Mouse (Mus musculus) liver, postnatal 0 days (tissue): Measurements from ENCODE around the gene Kif26b. TPM values are rescaled to one million over a fixed set of nuclear protein-coding genes. Genes with fewer than 3 reads are reported as not detected.
A peak's percentile ranks its signal among the peaks of the same experiment; 100 is the strongest.

ENCODE experiments used
- ATAC-seq: fragments of 200-750 bp; cut with Nextera tagmentation; 2 replicates; pipeline ENCODE4 v1.8.0; 2017; ENCODE audit warnings: mild to moderate bottlenecking, moderate library complexity
- DNase-seq: peaks from one replicate; pipeline ENCODE4 v3.0.0-alpha.2; 2016
- H3K27ac ChIP-seq: fragments of 300-500 bp; sonication (generic); 2 replicates; pipeline ENCODE4 v1.5.1; 2014; ENCODE audit warnings: antibody characterized with exemption, moderate library complexity, mild to moderate bottlenecking, low read depth
- H3K27me3 ChIP-seq: fragments of 300-500 bp; sonication (generic); 2 replicates; pipeline ENCODE4 v1.6.1; 2014; ENCODE audit warnings: low read length, control low read depth, mixed read lengths; ENCODE audit not compliant: insufficient read depth
- H3K36me3 ChIP-seq: fragments of 300-500 bp; sonication (generic); replicated peaks from 2 replicates; pipeline ENCODE4 v1.6.1; 2014; ENCODE audit warnings: mild to moderate bottlenecking, control low read depth, low read length, moderate library complexity, mixed read lengths; ENCODE audit not compliant: insufficient read depth
- H3K4me1 ChIP-seq: fragments of 300-500 bp; sonication (generic); 2 replicates; pipeline ENCODE4 v1.6.1; 2014; ENCODE audit warnings: antibody characterized with exemption, mild to moderate bottlenecking, control low read depth; ENCODE audit not compliant: insufficient read depth
- H3K4me2 ChIP-seq: fragments of 300-500 bp; sonication (generic); 2 replicates; pipeline ENCODE4 v1.6.1; 2014; ENCODE audit warnings: low read depth, mild to moderate bottlenecking, low read length, moderate library complexity, mixed read lengths
- H3K4me3 ChIP-seq: fragments of 300-500 bp; sonication (generic); 2 replicates; pipeline ENCODE4 v1.5.1; 2014; ENCODE audit warnings: low read depth, low read length
- H3K9ac ChIP-seq: fragments of 300-500 bp; sonication (generic); replicated peaks from 2 replicates; pipeline ENCODE4 v1.6.1; 2014; ENCODE audit warnings: mild to moderate bottlenecking, moderate library complexity
- H3K9me3 ChIP-seq: fragments of 300-500 bp; sonication (generic); 2 replicates; pipeline ENCODE4 v1.6.1; 2016; ENCODE audit warnings: mild to moderate bottlenecking, control low read depth, low read length, mixed read lengths
- CTCF ChIP-seq: sonication (generic); IDR thresholded peaks from 2 replicates; pipeline ENCODE4 v1.5.1; 2016; ENCODE audit warnings: antibody characterized with exemption, low read depth
- EP300 ChIP-seq: IDR thresholded peaks from 2 replicates; pipeline ENCODE4 v1.6.1; 2016; ENCODE audit warnings: antibody characterized with exemption, low read depth, mild to moderate bottlenecking
- WGBS: fragments of 180-500 bp; shearing (Covaris S2); extraction: QIAGEN DNeasy Blood & Tissue Kit; methylation state at CpG from one replicate; pipeline ENCODE4 v1.1.7; 2014; ENCODE audit not compliant: insufficient replicate concordance; 5-methylcytosine and 5-hydroxymethylcytosine counted together
- polyA plus RNA-seq: library from polyadenylated mRNA; unstranded; fragments of >200 nt; fragmentation: Nextera tagmentation; extraction: Ambion mirVana; gene quantifications from 2 replicates; pipeline ENCODE4 v1.2.1, GENCODE M21; 2015

Gene Kif26b
- polyA plus RNA-seq, 1 experiment from 2014 or later: 0.02 TPM

DNA sequence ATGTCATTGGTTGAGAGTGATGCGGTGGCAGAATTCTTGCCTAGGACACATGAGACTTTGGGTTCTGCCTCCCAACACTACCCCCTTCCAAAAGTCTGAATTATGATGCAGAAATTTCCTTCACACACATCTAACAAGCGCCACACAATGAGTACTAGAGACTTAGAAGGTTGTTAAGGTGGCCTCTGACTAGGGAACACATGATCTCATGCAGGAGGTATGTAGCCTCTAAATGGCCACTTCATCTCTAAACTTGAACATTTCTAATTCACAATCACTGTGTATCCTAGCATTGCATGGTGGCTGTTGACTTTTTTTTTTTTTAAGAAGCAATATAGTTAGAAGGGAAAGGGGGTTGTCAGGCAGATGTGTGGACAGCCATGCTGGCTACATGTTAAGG is 13.1 kb upstream of the Kif26b start:
- no peak for ATAC-seq
- H3K36me3 ChIP-seq: no peaks in the 10 kb centered on the region
- H3K27me3 ChIP-seq: no peaks in the 10 kb centered on the region
- no peak overlapping the region for H3K4me3 ChIP-seq
- TF ChIP-seq EP300 (no peak), CTCF (no peak)
- no peaks in the 10 kb centered on the region for H3K9me3 ChIP-seq
- DNase-seq: no peak
- 73% methylated on average over 2 of the region's 2 CpGs for WGBS
- H3K27ac ChIP-seq: no peak overlapping the region
- no peak overlapping the region for H3K4me2 ChIP-seq
- H3K9ac ChIP-seq: no peak overlapping the region
- no peaks in the 10 kb centered on the region for H3K4me1 ChIP-seq

DNA sequence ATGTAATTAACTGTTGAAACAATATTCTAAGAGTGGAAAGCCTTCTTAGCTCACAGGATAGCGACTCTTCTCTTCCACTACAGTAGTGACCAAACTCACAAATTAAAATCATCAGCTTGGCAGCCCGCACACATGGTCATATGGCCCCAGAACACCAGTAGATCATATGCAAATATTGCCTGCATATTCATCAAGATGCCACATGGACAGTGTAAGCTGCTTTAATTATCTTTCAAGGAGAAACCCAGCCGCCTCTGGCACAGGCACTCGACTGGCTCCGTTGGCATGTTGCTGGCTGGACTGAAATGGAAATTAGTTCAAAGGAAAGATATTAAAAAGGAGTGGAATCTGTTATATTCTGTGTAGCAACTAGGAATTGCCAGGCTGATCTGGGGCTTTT is 6.5 kb upstream of the Kif26b start:
- no peak overlapping the region for H3K27ac ChIP-seq
- H3K9ac ChIP-seq: no peak overlapping the region
- 0 out of 2 replicates have a peak, but pooled peaks cover under 1% of the 10 kb centered on the region for H3K4me1 ChIP-seq
- no peak for ATAC-seq
- no peaks in the 10 kb centered on the region for H3K9me3 ChIP-seq
- TF ChIP-seq EP300: no peak
- no peak for TF ChIP-seq CTCF
- H3K36me3 ChIP-seq: no peaks in the 10 kb centered on the region
- no peak overlapping the region for H3K4me3 ChIP-seq
- WGBS: 84% methylated on average over 5 of the region's 5 CpGs
- peaks cover 3% of the 10 kb centered on the region for H3K27me3 ChIP-seq
- H3K4me2 ChIP-seq: no peak overlapping the region
- no peak for DNase-seq

DNA sequence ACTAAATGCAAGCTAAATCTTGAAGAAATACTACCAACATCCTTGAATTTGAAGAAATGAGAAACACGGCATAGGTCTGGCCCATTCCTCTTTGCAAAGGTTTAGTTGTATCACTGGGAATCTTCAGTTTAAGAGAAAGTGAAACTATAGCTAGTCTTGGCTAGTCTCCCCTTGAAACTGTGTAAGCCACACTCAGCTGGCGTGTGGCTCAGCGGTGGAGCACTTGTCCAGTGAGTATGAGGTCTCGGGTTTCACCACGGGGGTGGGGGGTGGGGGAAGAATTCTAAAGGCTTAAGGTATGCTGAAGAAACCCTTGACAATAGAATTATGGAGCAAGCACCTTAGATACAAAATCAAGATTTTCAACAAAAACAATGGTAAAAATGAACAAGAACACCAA is 5.8 kb upstream of the Kif26b start:
- Histone ChIP-seq H3K9ac (no peak overlapping the region), H3K27me3 (peaks cover 10% of the 10 kb centered on the region), H3K9me3 (no peaks in the 10 kb centered on the region), H3K36me3 (no peaks in the 10 kb centered on the region), H3K27ac (no peak overlapping the region), H3K4me2 (no peak overlapping the region), H3K4me1 (peaks cover 8% of the 10 kb centered on the region), H3K4me3 (no peak overlapping the region)
- TF ChIP-seq CTCF (no peak), EP300 (no peak)
- 57% methylated on average over 5 of the region's 5 CpGs for WGBS
- no peak for ATAC-seq
- no peak for DNase-seq

DNA sequence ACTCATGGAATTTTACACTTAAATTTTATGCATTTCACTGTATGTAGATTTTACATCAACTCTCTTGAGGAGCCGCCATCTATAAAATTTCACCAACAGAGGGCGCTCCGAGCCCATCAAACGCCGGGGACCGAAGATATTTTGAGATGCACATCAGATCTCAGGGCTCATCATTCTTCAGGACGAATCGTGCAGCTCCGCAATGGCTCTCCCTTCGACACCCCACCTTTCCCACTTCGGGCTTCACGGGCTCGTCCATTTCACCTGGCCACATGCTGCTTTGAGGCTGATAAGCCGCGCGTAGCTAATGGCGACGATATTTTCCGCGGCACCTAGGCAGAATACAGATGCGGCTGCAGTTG is 1.8 kb upstream of the Kif26b start:
- Histone ChIP-seq H3K4me1 (peaks cover 26% of the 10 kb centered on the region), H3K27me3 (peaks cover 51% of the 10 kb centered on the region), H3K27ac (no peak overlapping the region), H3K4me2 (peak overlapping the region; percentile 88), H3K4me3 (peak overlapping the region; percentile 55), H3K36me3 (no peaks in the 10 kb centered on the region), H3K9ac (no peak overlapping the region), H3K9me3 (no peaks in the 10 kb centered on the region)
- under 1% methylated on average over 21 of the region's 21 CpGs for WGBS
- peak; percentile 83 for DNase-seq
- TF ChIP-seq EP300 (no peak), CTCF (peak; percentile 73)
- peak; percentile 18; the same call in 1 of the 2 replicates for ATAC-seq

DNA sequence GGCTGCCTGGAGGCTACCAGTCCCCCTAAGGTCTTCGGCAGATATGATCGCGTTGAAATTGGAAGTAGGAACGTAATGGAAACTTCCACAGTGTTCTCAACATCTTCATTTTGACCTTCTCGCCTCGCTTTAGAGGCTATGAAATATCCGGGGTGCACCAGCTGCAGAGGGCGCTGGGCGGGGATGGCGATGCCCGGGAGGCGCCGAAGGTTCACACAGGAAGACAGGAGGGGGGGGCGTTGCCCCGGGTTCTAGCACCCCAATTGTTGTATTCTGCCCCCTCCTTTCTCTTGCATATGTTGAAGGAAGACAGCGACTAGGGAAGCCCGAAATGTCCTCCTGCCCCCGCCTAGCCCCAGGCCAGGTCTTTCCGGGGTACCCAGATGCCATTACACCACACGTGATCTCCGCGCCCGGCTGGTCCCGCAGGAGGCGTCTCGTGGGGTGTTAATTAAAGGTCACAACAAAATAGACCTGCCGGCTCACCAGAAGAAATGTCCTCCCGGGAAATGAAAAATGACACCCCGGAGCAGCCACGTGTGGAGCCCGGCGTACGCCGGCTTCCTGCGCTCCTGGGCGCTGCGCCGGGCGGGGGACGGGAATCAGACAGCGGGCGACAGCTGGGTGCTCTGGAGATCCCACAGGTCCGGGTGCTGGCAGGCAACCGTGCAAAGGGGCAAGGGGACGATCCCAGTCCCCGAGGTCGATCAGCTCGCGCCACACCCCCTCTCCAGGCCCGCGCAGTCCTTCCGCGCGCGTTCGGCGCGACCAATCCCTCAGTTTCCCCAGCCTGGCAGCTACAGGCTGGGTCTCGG is 1.2 kb upstream of the Kif26b start:
- H3K4me1 ChIP-seq: peaks cover 26% of the 10 kb centered on the region
- H3K36me3 ChIP-seq: no peaks in the 10 kb centered on the region
- H3K4me3 ChIP-seq: peak overlapping the region; percentile 55
- ATAC-seq: peak; percentile 24; the same call in 1 of the 2 replicates
- no peak overlapping the region for H3K9ac ChIP-seq
- under 1% methylated on average over 59 of the region's 59 CpGs for WGBS
- H3K4me2 ChIP-seq: peak overlapping the region; percentile 88
- H3K27me3 ChIP-seq: peaks cover 54% of the 10 kb centered on the region
- TF ChIP-seq EP300: no peak
- TF ChIP-seq CTCF: no peak
- no peak overlapping the region for H3K27ac ChIP-seq
- H3K9me3 ChIP-seq: no peaks in the 10 kb centered on the region
- peak; percentile 25 for DNase-seq

GRCm38 (mm10) chr1:178529512-178530300 is 781 bp downstream of the Kif26b start:
- peak overlapping the region; percentile 88 for H3K4me2 ChIP-seq
- H3K9ac ChIP-seq: no peak overlapping the region
- H3K9me3 ChIP-seq: no peaks in the 10 kb centered on the region
- H3K27me3 ChIP-seq: peaks cover 61% of the 10 kb centered on the region
- DNase-seq: peak; percentile 16
- H3K4me3 ChIP-seq: peak overlapping the region; percentile 55
- no peak overlapping the region for H3K27ac ChIP-seq
- no peaks in the 10 kb centered on the region for H3K36me3 ChIP-seq
- H3K4me1 ChIP-seq: peaks cover 26% of the 10 kb centered on the region
- WGBS: 1% methylated on average over 38 of the region's 38 CpGs
- TF ChIP-seq CTCF (no peak), EP300 (no peak)
- no peak for ATAC-seq
